Mouse (Mus musculus) forebrain, embryonic 15.5 days (tissue): Measurements from ENCODE around the gene Gata3. TPM values are rescaled to one million over a fixed set of nuclear protein-coding genes. Genes with fewer than 3 reads are reported as not detected.

Experiments used
- ATAC-seq: fragments of 200-750 bp; cut with Nextera tagmentation; replicated peaks from 2 replicates; pipeline ENCODE4 v1.8.0; 2017; ENCODE audit warnings: mild to moderate bottlenecking, moderate TSS enrichment, moderate library complexity
- H3K27ac ChIP-seq: fragments of 300-500 bp; sonication (generic); replicated peaks from 2 replicates; pipeline ENCODE4 v1.5.1; 2015; ENCODE audit warnings: mild to moderate bottlenecking, inconsistent platforms
- H3K27me3 ChIP-seq: fragments of 300-500 bp; sonication (generic); 2 replicates; pipeline ENCODE4 v1.6.1; 2015; ENCODE audit warnings: inconsistent platforms
- H3K36me3 ChIP-seq: fragments of 300-500 bp; sonication (generic); 2 replicates; pipeline ENCODE4 v1.6.1; 2015; ENCODE audit warnings: mild to moderate bottlenecking, inconsistent platforms
- H3K4me1 ChIP-seq: fragments of 300-500 bp; sonication (generic); 2 replicates; pipeline ENCODE4 v1.6.1; 2015; ENCODE audit warnings: inconsistent platforms
- H3K4me2 ChIP-seq: fragments of 300-500 bp; sonication (generic); replicated peaks from 2 replicates; pipeline ENCODE4 v1.6.1; 2015; ENCODE audit warnings: mild to moderate bottlenecking, inconsistent platforms
- H3K4me3 ChIP-seq: fragments of 300-500 bp; sonication (generic); 2 replicates; pipeline ENCODE4 v1.5.1; 2015; ENCODE audit warnings: mild to moderate bottlenecking, inconsistent platforms
- H3K9ac ChIP-seq: fragments of 300-500 bp; sonication (generic); replicated peaks from 2 replicates; pipeline ENCODE4 v1.6.1; 2015; ENCODE audit warnings: mild to moderate bottlenecking, inconsistent platforms
- H3K9me3 ChIP-seq: fragments of 300-500 bp; sonication (generic); 2 replicates; pipeline ENCODE4 v1.6.1; 2016; ENCODE audit warnings: inconsistent platforms
- WGBS: fragments of 180-500 bp; shearing (Covaris S2); methylation state at CpG from one replicate; pipeline ENCODE4 v1.1.7; 2015; ENCODE audit warnings: mixed read lengths; 5-methylcytosine and 5-hydroxymethylcytosine counted together
- polyA plus RNA-seq: library from polyadenylated mRNA; unstranded; fragments of >200 nt; fragmentation: Nextera tagmentation; extraction: Ambion mirVana; gene quantifications from 2 replicates; pipeline ENCODE4 v1.2.1, GENCODE M21; 2015

Gene Gata3
- 1.1 and 2.3 TPM in 2 replicates for polyA plus RNA-seq

GRCm38 (mm10) chr2:9889651-9890183, at the start of gene Gata3:
TSS of gene Gata3 (minus strand) at chr2:9890034.
- peaks cover 8% of the 10 kb centered on the region for H3K4me1 ChIP-seq
- 0 out of 2 replicates have a peak, but pooled peaks have one; percentile 1 for ATAC-seq
- H3K4me2 ChIP-seq, result no peak within 1 kb of the TSS
- no peaks in the 10 kb centered on the region for H3K36me3 ChIP-seq
- H3K4me3 ChIP-seq, result no peak within 1 kb of the TSS
- H3K9ac ChIP-seq, result no peak within 1 kb of the TSS
- H3K9me3 ChIP-seq, result no peaks in the 10 kb centered on the region
- no peak within 1 kb of the TSS for H3K27ac ChIP-seq
- WGBS, result under 1% methylated on average over 23 of the region's 23 CpGs
- H3K27me3 ChIP-seq, result peaks cover 84% of the 10 kb centered on the region

- WGBS, result over 99% methylated on average over 4 of the region's 4 CpGs
These were observed 49.4 kb upstream of the Gata3 start for GRCm38 (mm10) chr2:9939250-9939649.

GRCm38 (mm10) chr2:9935965-9936364, 46.1 kb upstream of the Gata3 start:
- Histone ChIP-seq H3K4me2 (no peak overlapping the region), H3K4me3 (no peak overlapping the region), H3K27me3 (no peaks in the 10 kb centered on the region), H3K9me3 (no peaks in the 10 kb centered on the region), H3K9ac (no peak overlapping the region), H3K36me3 (no peaks in the 10 kb centered on the region; the same call in 1 of the 2 replicates), H3K4me1 (no peaks in the 10 kb centered on the region), H3K27ac (no peak overlapping the region)
- ATAC-seq, result no peak
- WGBS, result 25% methylated on average over 1 of the region's 1 CpGs

More at GRCm38 (mm10) chr2:9939250-9939649, 49.4 kb upstream of the Gata3 start:
- Histone ChIP-seq H3K4me3 (no peak overlapping the region), H3K4me2 (no peak overlapping the region), H3K36me3 (no peaks in the 10 kb centered on the region), H3K27me3 (no peaks in the 10 kb centered on the region), H3K4me1 (no peaks in the 10 kb centered on the region), H3K9ac (no peak overlapping the region), H3K27ac (no peak overlapping the region), H3K9me3 (no peaks in the 10 kb centered on the region)
- ATAC-seq, result no peak

GRCm38 (mm10) chr2:9926905-9927283, 37.1 kb upstream of the Gata3 start:
- H3K4me3 ChIP-seq, result no peak overlapping the region
- no peaks in the 10 kb centered on the region for H3K36me3 ChIP-seq
- H3K27me3 ChIP-seq, result no peaks in the 10 kb centered on the region
- H3K9ac ChIP-seq, result no peak overlapping the region
- no peak for ATAC-seq
- H3K27ac ChIP-seq, result no peak overlapping the region
- H3K4me2 ChIP-seq, result no peak overlapping the region
- no peaks in the 10 kb centered on the region for H3K9me3 ChIP-seq
- H3K4me1 ChIP-seq, result peaks cover 7% of the 10 kb centered on the region
- WGBS, result 61% methylated on average over 4 of the region's 4 CpGs

GRCm38 (mm10) chr2:9926194-9926904, 36.5 kb upstream of the Gata3 start:
- WGBS, result 20% methylated on average over 7 of the region's 7 CpGs
- Histone ChIP-seq H3K4me3 (no peak overlapping the region), H3K9ac (no peak overlapping the region), H3K4me1 (peaks cover 7% of the 10 kb centered on the region), H3K9me3 (no peaks in the 10 kb centered on the region), H3K4me2 (no peak overlapping the region), H3K27ac (no peak overlapping the region), H3K36me3 (no peaks in the 10 kb centered on the region), H3K27me3 (no peaks in the 10 kb centered on the region)
- peak; percentile 57; the same call in 1 of the 2 replicates for ATAC-seq

- 95% methylated on average over 17 of the region's 17 CpGs for WGBS
- no peak for ATAC-seq
- H3K4me3 ChIP-seq, result no peak overlapping the region
- H3K36me3 ChIP-seq, result peaks cover 8% of the 10 kb centered on the region
- H3K27me3 ChIP-seq, result no peaks in the 10 kb centered on the region
- no peaks in the 10 kb centered on the region for H3K9me3 ChIP-seq
- no peaks in the 10 kb centered on the region for H3K4me1 ChIP-seq
- H3K27ac ChIP-seq, result no peak overlapping the region
- H3K4me2 ChIP-seq, result no peak overlapping the region
- no peak overlapping the region for H3K9ac ChIP-seq
These were observed 29.0 kb upstream of the Gata3 start for GRCm38 (mm10) chr2:9918691-9919471.

- Histone ChIP-seq H3K9me3 (no peaks in the 10 kb centered on the region), H3K27me3 (no peaks in the 10 kb centered on the region), H3K4me1 (no peaks in the 10 kb centered on the region), H3K4me2 (no peak overlapping the region), H3K27ac (no peak overlapping the region), H3K36me3 (peaks cover 8% of the 10 kb centered on the region), H3K4me3 (no peak overlapping the region), H3K9ac (no peak overlapping the region)
- no peak for ATAC-seq
- 87% methylated on average over 9 of the region's 9 CpGs for WGBS
These were observed 27.8 kb upstream of the Gata3 start for GRCm38 (mm10) chr2:9917602-9918001.

GRCm38 (mm10) chr2:9905995-9906394, 16.2 kb upstream of the Gata3 start:
- Histone ChIP-seq H3K27ac (no peak overlapping the region), H3K27me3 (peaks cover 26% of the 10 kb centered on the region; the same call in 1 of the 2 replicates), H3K4me1 (peaks cover 4% of the 10 kb centered on the region; the same call in 1 of the 2 replicates), H3K36me3 (no peaks in the 10 kb centered on the region), H3K9ac (no peak overlapping the region), H3K4me2 (no peak overlapping the region), H3K4me3 (no peak overlapping the region), H3K9me3 (no peaks in the 10 kb centered on the region)
- 10% methylated on average over 11 of the region's 11 CpGs for WGBS
- ATAC-seq, result no peak

GRCm38 (mm10) chr2:9903854-9904560, 14.2 kb upstream of the Gata3 start:
- Histone ChIP-seq H3K4me2 (no peak overlapping the region), H3K27ac (no peak overlapping the region), H3K4me1 (peaks cover 4% of the 10 kb centered on the region; the same call in 1 of the 2 replicates), H3K27me3 (peaks cover 38% of the 10 kb centered on the region), H3K9me3 (no peaks in the 10 kb centered on the region), H3K9ac (no peak overlapping the region), H3K36me3 (no peaks in the 10 kb centered on the region), H3K4me3 (no peak overlapping the region)
- 69% methylated on average over 14 of the region's 14 CpGs for WGBS
- ATAC-seq, result no peak

- H3K9me3 ChIP-seq, result no peaks in the 10 kb centered on the region
- no peak; the same call in 1 of the 2 replicates for ATAC-seq
- peaks cover 17% of the 10 kb centered on the region for H3K4me1 ChIP-seq
- WGBS, result under 1% methylated on average over 8 of the region's 8 CpGs
- peaks cover 88% of the 10 kb centered on the region for H3K27me3 ChIP-seq
- no peak overlapping the region for H3K27ac ChIP-seq
- no peak overlapping the region for H3K4me3 ChIP-seq
- H3K36me3 ChIP-seq, result no peaks in the 10 kb centered on the region
- no peak overlapping the region for H3K9ac ChIP-seq
- no peak overlapping the region for H3K4me2 ChIP-seq
These were observed 8.0 kb upstream of the Gata3 start for GRCm38 (mm10) chr2:9897846-9898245.

- WGBS, result 1% methylated on average over 22 of the region's 22 CpGs
- Histone ChIP-seq H3K4me2 (0 out of 2 replicates have a peak overlapping the region, but pooled peaks have one; percentile 16), H3K27me3 (peaks cover 79% of the 10 kb centered on the region), H3K4me3 (0 out of 2 replicates have a peak overlapping the region, but pooled peaks have one; percentile 3), H3K27ac (no peak overlapping the region), H3K9me3 (no peaks in the 10 kb centered on the region), H3K9ac (no peak overlapping the region), H3K36me3 (no peaks in the 10 kb centered on the region), H3K4me1 (peaks cover 17% of the 10 kb centered on the region)
- ATAC-seq, result 0 out of 2 replicates have a peak, but pooled peaks have one; percentile 35
These were observed 6.4 kb upstream of the Gata3 start for GRCm38 (mm10) chr2:9896097-9896770.
